Mouse (Mus musculus) kidney, adult 11 months (tissue): ENCODE measurements around the gene Abhd16b.

ENCODE experiments used
- DNase-seq: peaks from one replicate; pipeline ENCODE4 v3.0.0; 2022

The Abhd16b gene

GRCm38 (mm10) chr2:181541761-181542380, 48.9 kb downstream of the Abhd16b start:
- no peak for DNase-seq
